Mouse (Mus musculus): ENCODE data around the gene Olfr1298. TPM values are rescaled to one million over a fixed set of nuclear protein-coding genes. Genes with fewer than 3 reads are reported as not detected.

Gene Olfr1298
- polyA plus RNA-seq (2015; fragmentation: Nextera tagmentation; extraction: Ambion mirVana) = not detected in 2 replicates

DNA sequence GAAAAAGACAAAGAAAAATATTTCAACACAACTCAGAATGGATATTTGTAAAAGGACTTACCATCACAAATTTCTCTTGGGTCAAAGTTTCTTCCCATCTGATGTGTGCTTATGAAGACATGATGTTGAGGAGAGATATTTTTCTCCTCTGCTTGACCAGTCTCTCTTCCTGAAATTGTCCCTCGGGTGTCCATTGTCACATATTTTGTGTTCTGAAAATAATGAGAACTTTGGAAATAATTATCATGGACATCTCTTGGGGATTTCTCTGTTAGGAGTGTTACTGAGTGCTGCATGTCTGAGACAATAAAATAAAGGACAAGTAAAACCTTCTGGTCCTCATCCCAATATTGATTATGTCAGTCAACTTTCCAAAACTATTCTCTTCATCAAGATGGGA is at the start of gene Olfr1298:
Olfr1298 (minus strand) TSS at position 101 of the 400 bp plus-strand sequence.
- no peak for ATAC-seq (ENCODE audit: low read depth)
- Histone ChIP-seq H3K9ac (no peak within 1 kb of the TSS), H3K4me2 (no peak within 1 kb of the TSS), H3K27me3 (no peaks in the 10 kb centered on the region), H3K36me3 (no peaks in the 10 kb centered on the region), H3K4me1 (replicated peaks) (no peaks in the 10 kb centered on the region), H3K9me3 (no peaks in the 10 kb centered on the region), H3K27ac (replicated peaks) (no peak within 1 kb of the TSS), H3K4me3 (no peak within 1 kb of the TSS)
- WGBS = 84% methylated on average over 1 of the region's 1 CpGs

DNA sequence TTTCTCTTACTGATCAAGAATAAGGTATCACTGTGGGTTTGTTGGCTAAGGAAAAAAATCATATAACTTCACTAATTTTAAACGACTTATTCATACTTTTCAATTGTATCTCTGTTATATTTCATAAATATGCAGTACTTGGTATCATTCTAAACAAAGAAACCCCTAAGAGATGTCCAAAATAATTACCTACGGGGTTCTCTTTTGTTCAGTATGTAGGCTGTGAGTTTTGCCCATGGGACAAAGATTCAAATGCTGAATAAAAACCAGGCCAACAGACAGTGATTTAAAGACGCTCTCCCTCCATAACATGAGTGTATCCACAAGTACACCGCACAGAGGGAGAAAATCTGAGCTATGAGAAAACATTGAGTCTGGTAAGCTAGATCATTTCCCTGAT is 12.1 kb upstream of the Olfr1298 start, which contains the start of gene Olfr1299:
Olfr1299 (plus strand) TSS at position 301 of the 400 bp plus-strand sequence.
- no peaks in the 10 kb centered on the region for H3K36me3 ChIP-seq
- WGBS = 78% methylated on average over 4 of the region's 4 CpGs

DNA sequence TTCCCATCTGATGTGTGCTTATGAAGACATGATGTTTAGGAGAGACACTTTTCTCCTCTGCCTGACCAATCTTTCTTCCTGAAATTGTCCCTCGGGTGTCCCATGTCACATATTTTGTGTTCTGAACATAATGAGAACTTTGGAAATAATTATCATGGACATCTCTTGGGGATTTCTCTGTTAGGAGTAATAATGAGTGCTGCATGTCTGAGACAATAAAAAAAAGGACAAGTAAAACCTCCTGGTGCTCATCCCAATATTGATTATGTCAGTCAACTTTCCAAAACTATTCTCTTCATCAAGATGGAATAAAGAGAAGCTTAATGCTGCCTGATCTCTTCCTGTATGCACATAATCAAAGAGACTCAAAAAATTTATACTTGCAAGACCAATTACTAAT is 22.6 kb downstream of the Olfr1298 start, which contains the start of gene Olfr1297:
Olfr1297 (minus strand) TSS at position 101 of the 400 bp plus-strand sequence.
- WGBS = 86% methylated on average over 1 of the region's 1 CpGs

More for the DNA sequence above, 12.1 kb upstream of the Olfr1298 start, which contains the start of gene Olfr1299:
- Histone ChIP-seq H3K4me3 (no peak within 1 kb of the TSS), H3K27me3 (no peaks in the 10 kb centered on the region), H3K4me2 (no peak within 1 kb of the TSS), H3K9ac (no peak within 1 kb of the TSS), H3K4me1 (replicated peaks) (no peaks in the 10 kb centered on the region), H3K27ac (replicated peaks) (no peak within 1 kb of the TSS), H3K9me3 (no peaks in the 10 kb centered on the region)
- no peak for ATAC-seq (ENCODE audit: low read depth)

More for the DNA sequence above, 22.6 kb downstream of the Olfr1298 start, which contains the start of gene Olfr1297:
- no peak within 1 kb of the TSS for H3K4me2 ChIP-seq
- no peak for ATAC-seq (ENCODE audit: low read depth)
- no peak within 1 kb of the TSS for H3K9ac ChIP-seq
- no peaks in the 10 kb centered on the region for H3K36me3 ChIP-seq
- no peak within 1 kb of the TSS for H3K27ac ChIP-seq (replicated peaks)
- H3K27me3 ChIP-seq = no peaks in the 10 kb centered on the region
- H3K9me3 ChIP-seq = no peaks in the 10 kb centered on the region
- H3K4me1 ChIP-seq (replicated peaks) = no peaks in the 10 kb centered on the region
- no peak within 1 kb of the TSS for H3K4me3 ChIP-seq

Other genes starting within 250 kb of the Olfr1298 start
- not detected in 2 replicates for gene Olfr1286, start 226.1 kb downstream of the Olfr1298 start, polyA plus RNA-seq (2015; fragmentation: Nextera tagmentation; extraction: Ambion mirVana)
- gene Olfr1287, start 200.1 kb downstream of the Olfr1298 start, polyA plus RNA-seq (2015; fragmentation: Nextera tagmentation; extraction: Ambion mirVana) = not detected in 2 replicates
- not detected in 2 replicates for gene Olfr1288, start 175.1 kb downstream of the Olfr1298 start, polyA plus RNA-seq (2015; fragmentation: Nextera tagmentation; extraction: Ambion mirVana)
- not detected in 2 replicates for gene Olfr1289, start 168.4 kb downstream of the Olfr1298 start, polyA plus RNA-seq (2015; fragmentation: Nextera tagmentation; extraction: Ambion mirVana)
- gene Olfr1290, start 155.4 kb downstream of the Olfr1298 start, polyA plus RNA-seq (2015; fragmentation: Nextera tagmentation; extraction: Ambion mirVana) = not detected in 2 replicates
- not detected in 2 replicates for gene Olfr1291-ps1, start 152.0 kb downstream of the Olfr1298 start, polyA plus RNA-seq (2015; fragmentation: Nextera tagmentation; extraction: Ambion mirVana)
- not detected in 2 replicates for gene Olfr1293-ps, start 124.0 kb downstream of the Olfr1298 start, polyA plus RNA-seq (2015; fragmentation: Nextera tagmentation; extraction: Ambion mirVana)
- not detected in 2 replicates for gene Olfr1294, start 108.9 kb downstream of the Olfr1298 start, polyA plus RNA-seq (2015; fragmentation: Nextera tagmentation; extraction: Ambion mirVana)
- not detected in 2 replicates for gene Olfr1295, start 79.5 kb downstream of the Olfr1298 start, polyA plus RNA-seq (2015; fragmentation: Nextera tagmentation; extraction: Ambion mirVana)
- gene Olfr1297, start 22.7 kb downstream of the Olfr1298 start, polyA plus RNA-seq (2015; fragmentation: Nextera tagmentation; extraction: Ambion mirVana) = not detected in 2 replicates
- not detected in 2 replicates for gene Olfr1299, start 12.2 kb upstream of the Olfr1298 start, polyA plus RNA-seq (2015; fragmentation: Nextera tagmentation; extraction: Ambion mirVana)
- gene Olfr1301, start 101.8 kb upstream of the Olfr1298 start, polyA plus RNA-seq (2015; fragmentation: Nextera tagmentation; extraction: Ambion mirVana) = not detected in 2 replicates
- not detected in 2 replicates for gene Olfr1302, start 128.2 kb upstream of the Olfr1298 start, polyA plus RNA-seq (2015; fragmentation: Nextera tagmentation; extraction: Ambion mirVana)
- not detected in 2 replicates for gene Olfr1303, start 171.1 kb upstream of the Olfr1298 start, polyA plus RNA-seq (2015; fragmentation: Nextera tagmentation; extraction: Ambion mirVana)
- gene Olfr1305, start 227.9 kb upstream of the Olfr1298 start, polyA plus RNA-seq (2015; fragmentation: Nextera tagmentation; extraction: Ambion mirVana) = not detected in 2 replicates

All from neural tube, embryonic 13.5 days (tissue).